Mouse (Mus musculus): ENCODE results near the gene Zfp827. TPM values are rescaled to one million over a fixed set of nuclear protein-coding genes. Genes with fewer than 3 reads are reported as not detected.

Zfp827 gene
- polyA plus RNA-seq, 1 experiment = not detected

- Histone ChIP-seq H3K4me3 (ENCODE audit: insufficient read depth, low read depth, low read length) (no peak overlapping the region), H3K27ac (ENCODE audit: insufficient read depth, low read depth, low read length) (no peak overlapping the region), H3K4me1 (ENCODE audit: control insufficient read depth, insufficient read depth, low read length) (peaks cover 8% of the 10 kb centered on the region)
- WGBS = 76% methylated on average over 8 of the region's 8 CpGs
- no peak for TF ChIP-seq POLR2A (IDR thresholded peaks at IDR 0.05; ENCODE audit: insufficient read depth, low read depth, low read length)
- TF ChIP-seq CTCF (IDR thresholded peaks at IDR 0.05; ENCODE audit: insufficient read depth, low read depth, low read length) = no peak
Measured at GRCm38 (mm10) chr8:79140981-79141380, 112.7 kb downstream of the Zfp827 start.

GRCm38 (mm10) chr8:79141592-79141991, 113.4 kb downstream of the Zfp827 start:
- H3K4me3 ChIP-seq (ENCODE audit: insufficient read depth, low read depth, low read length) = no peak overlapping the region
- 71% methylated on average over 11 of the region's 11 CpGs for WGBS
- H3K27ac ChIP-seq (ENCODE audit: insufficient read depth, low read depth, low read length) = no peak overlapping the region
- no peak for TF ChIP-seq CTCF (IDR thresholded peaks at IDR 0.05; ENCODE audit: insufficient read depth, low read depth, low read length)
- no peak for TF ChIP-seq POLR2A (IDR thresholded peaks at IDR 0.05; ENCODE audit: insufficient read depth, low read depth, low read length)
- H3K4me1 ChIP-seq (ENCODE audit: control insufficient read depth, insufficient read depth, low read length) = peaks cover 8% of the 10 kb centered on the region

DNA sequence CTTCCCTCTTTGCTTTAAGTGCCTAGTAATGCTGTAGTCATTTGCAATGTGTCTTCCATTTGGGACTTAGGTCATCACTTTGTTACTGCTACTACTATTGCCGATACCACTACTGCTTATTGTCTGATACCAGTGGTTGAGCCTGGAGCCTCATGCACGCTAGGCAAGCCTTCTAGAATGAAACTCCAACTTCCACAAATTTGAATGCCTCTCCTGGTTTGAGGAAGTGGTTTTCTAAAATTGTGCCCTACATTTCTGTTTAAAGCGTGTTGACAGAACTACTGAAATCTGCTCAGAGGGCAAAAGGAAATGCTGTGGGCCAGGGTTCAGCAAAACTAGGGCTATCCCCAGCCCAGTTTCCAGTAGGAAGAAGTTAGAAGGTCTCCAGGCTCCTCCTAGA, 115.5 kb downstream of the Zfp827 start:
- TF ChIP-seq CTCF (IDR thresholded peaks at IDR 0.05; ENCODE audit: insufficient read depth, low read depth, low read length) = no peak
- no peak for TF ChIP-seq POLR2A (IDR thresholded peaks at IDR 0.05; ENCODE audit: insufficient read depth, low read depth, low read length)
- Histone ChIP-seq H3K4me1 (ENCODE audit: control insufficient read depth, insufficient read depth, low read length) (peaks cover 8% of the 10 kb centered on the region), H3K27ac (ENCODE audit: insufficient read depth, low read depth, low read length) (no peak overlapping the region), H3K4me3 (ENCODE audit: insufficient read depth, low read depth, low read length) (no peak overlapping the region)
- 97% methylated on average over 3 of the region's 3 CpGs for WGBS

DNA sequence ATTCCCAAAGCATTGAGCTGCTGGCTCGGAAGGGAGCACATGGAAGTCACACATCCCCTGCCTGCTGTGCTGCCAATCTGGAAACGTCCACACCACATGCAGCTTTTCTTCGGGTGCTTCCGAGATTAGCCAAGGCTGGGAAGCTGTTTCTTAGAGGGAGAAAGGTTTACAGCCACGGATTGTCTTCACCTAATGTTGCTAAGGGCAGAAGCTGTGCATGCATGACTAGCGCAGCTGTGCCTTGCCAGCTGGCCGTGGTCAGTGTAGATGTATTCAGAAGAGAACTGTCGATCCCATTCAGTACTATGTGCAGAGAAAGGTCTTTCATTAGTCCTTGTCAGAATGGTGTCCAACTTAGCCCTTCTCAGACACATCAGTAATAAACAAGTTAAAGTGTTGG, 117.0 kb downstream of the Zfp827 start:
- Histone ChIP-seq H3K27ac (ENCODE audit: insufficient read depth, low read depth, low read length) (no peak overlapping the region), H3K4me3 (ENCODE audit: insufficient read depth, low read depth, low read length) (no peak overlapping the region), H3K4me1 (ENCODE audit: control insufficient read depth, insufficient read depth, low read length) (peaks cover 3% of the 10 kb centered on the region; the same call in 1 of the 2 replicates)
- no peak for TF ChIP-seq POLR2A (IDR thresholded peaks at IDR 0.05; ENCODE audit: insufficient read depth, low read depth, low read length)
- WGBS = 54% methylated on average over 8 of the region's 8 CpGs

- TF ChIP-seq POLR2A (IDR thresholded peaks at IDR 0.05; ENCODE audit: insufficient read depth, low read depth, low read length) (no peak), CTCF (IDR thresholded peaks at IDR 0.05; ENCODE audit: insufficient read depth, low read depth, low read length) (no peak)
- WGBS = 93% methylated on average over 10 of the region's 10 CpGs
Measured at GRCm38 (mm10) chr8:79145626-79146025, 117.4 kb downstream of the Zfp827 start.

GRCm38 (mm10) chr8:79148799-79149198, 120.6 kb downstream of the Zfp827 start:
- no peak for TF ChIP-seq POLR2A (IDR thresholded peaks at IDR 0.05; ENCODE audit: insufficient read depth, low read depth, low read length)
- no peak for TF ChIP-seq CTCF (IDR thresholded peaks at IDR 0.05; ENCODE audit: insufficient read depth, low read depth, low read length)
- Histone ChIP-seq H3K4me1 (ENCODE audit: control insufficient read depth, insufficient read depth, low read length) (peaks cover 4% of the 10 kb centered on the region), H3K4me3 (ENCODE audit: insufficient read depth, low read depth, low read length) (no peak overlapping the region), H3K27ac (ENCODE audit: insufficient read depth, low read depth, low read length) (no peak overlapping the region)
- WGBS = 96% methylated on average over 10 of the region's 10 CpGs

More at GRCm38 (mm10) chr8:79145626-79146025, 117.4 kb downstream of the Zfp827 start:
- Histone ChIP-seq H3K4me1 (ENCODE audit: control insufficient read depth, insufficient read depth, low read length) (peaks cover 5% of the 10 kb centered on the region), H3K27ac (ENCODE audit: insufficient read depth, low read depth, low read length) (no peak overlapping the region), H3K4me3 (ENCODE audit: insufficient read depth, low read depth, low read length) (no peak overlapping the region)

- Histone ChIP-seq H3K4me1 (ENCODE audit: control insufficient read depth, insufficient read depth, low read length) (peaks cover 4% of the 10 kb centered on the region), H3K4me3 (ENCODE audit: insufficient read depth, low read depth, low read length) (no peak overlapping the region), H3K27ac (ENCODE audit: insufficient read depth, low read depth, low read length) (no peak overlapping the region)
- no peak for TF ChIP-seq CTCF (IDR thresholded peaks at IDR 0.05; ENCODE audit: insufficient read depth, low read depth, low read length)
- TF ChIP-seq POLR2A (IDR thresholded peaks at IDR 0.05; ENCODE audit: insufficient read depth, low read depth, low read length) = no peak
- 93% methylated on average over 10 of the region's 10 CpGs for WGBS
Measured at GRCm38 (mm10) chr8:79149880-79150279, 121.6 kb downstream of the Zfp827 start.

DNA sequence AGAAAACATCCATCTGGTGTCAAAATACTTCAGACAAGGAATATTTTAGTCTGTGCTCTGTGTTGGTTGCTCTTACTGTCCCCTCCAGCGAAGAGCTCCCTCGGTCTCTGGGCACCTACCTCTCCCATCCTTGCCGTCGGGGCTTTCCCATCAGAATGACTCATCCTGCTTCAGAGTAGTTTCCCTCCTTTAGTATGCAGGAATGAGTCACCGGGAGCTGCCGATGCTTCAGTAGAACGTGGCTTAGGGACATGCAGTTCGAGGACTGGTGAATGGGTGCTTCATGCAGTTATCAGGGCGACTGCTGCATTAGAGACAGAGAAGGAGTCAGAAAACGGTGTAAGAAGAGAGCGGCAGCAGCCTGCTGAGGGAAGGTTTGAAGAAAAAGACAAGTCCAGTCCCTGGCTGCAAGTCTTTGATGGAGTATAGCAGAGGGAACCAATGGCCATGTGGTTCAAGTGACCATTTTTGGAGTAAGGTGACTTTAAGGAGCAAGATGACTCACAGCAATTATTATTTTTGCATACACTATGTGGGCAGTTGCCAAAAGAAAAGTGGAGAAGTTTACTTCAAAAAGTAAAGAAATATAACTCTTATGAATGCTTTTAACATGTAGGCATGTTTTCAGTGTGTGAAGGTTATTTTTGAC, 122.4 kb downstream of the Zfp827 start:
- 29% methylated on average over 11 of the region's 11 CpGs for WGBS
- H3K27ac ChIP-seq (ENCODE audit: insufficient read depth, low read depth, low read length) = no peak overlapping the region

GRCm38 (mm10) chr8:79151644-79152043, 123.4 kb downstream of the Zfp827 start:
- TF ChIP-seq CTCF (IDR thresholded peaks at IDR 0.05; ENCODE audit: insufficient read depth, low read depth, low read length) (no peak), POLR2A (IDR thresholded peaks at IDR 0.05; ENCODE audit: insufficient read depth, low read depth, low read length) (no peak)
- Histone ChIP-seq H3K27ac (ENCODE audit: insufficient read depth, low read depth, low read length) (no peak overlapping the region), H3K4me1 (ENCODE audit: control insufficient read depth, insufficient read depth, low read length) (peaks cover 4% of the 10 kb centered on the region), H3K4me3 (ENCODE audit: insufficient read depth, low read depth, low read length) (no peak overlapping the region)
- 79% methylated on average over 4 of the region's 4 CpGs for WGBS

More for the DNA sequence above, 122.4 kb downstream of the Zfp827 start:
- Histone ChIP-seq H3K4me3 (ENCODE audit: insufficient read depth, low read depth, low read length) (no peak overlapping the region), H3K4me1 (ENCODE audit: control insufficient read depth, insufficient read depth, low read length) (peaks cover 4% of the 10 kb centered on the region)
- TF ChIP-seq CTCF (IDR thresholded peaks at IDR 0.05; ENCODE audit: insufficient read depth, low read depth, low read length) (no peak), POLR2A (IDR thresholded peaks at IDR 0.05; ENCODE audit: insufficient read depth, low read depth, low read length) (no peak)
